ENCODE assay signal across 28 mouse cellular contexts in genomic region chr4:44830609-44831008, GRCm38 (mm10).
"Had no signal": no experiment of that assay in that cellular context is flagged by ENCODE, and none has a peak within 500 bp of the region (broad histone marks: within the 10 kb centered on the region; RNA-seq: fewer than 3 reads in every experiment).

No protein-coding gene starts in this region.

- ATAC-seq: forebrain, embryonic 13.5 days; forebrain, embryonic 15.5 days; forebrain, embryonic 16.5 days; forebrain, postnatal 0 days had no signal

- H3K36me3 ChIP-seq: embryonic facial prominence, embryonic 10.5 days; embryonic facial prominence, embryonic 12.5 days; embryonic facial prominence, embryonic 13.5 days; embryonic facial prominence, embryonic 15.5 days; forebrain, embryonic 10.5 days; forebrain, embryonic 12.5 days; forebrain, embryonic 15.5 days had no signal

- H3K27ac ChIP-seq: embryonic facial prominence, embryonic 10.5 days; embryonic facial prominence, embryonic 12.5 days; embryonic facial prominence, embryonic 13.5 days; embryonic facial prominence, embryonic 15.5 days; forebrain, embryonic 10.5 days; forebrain, embryonic 12.5 days; forebrain, embryonic 13.5 days; forebrain, embryonic 15.5 days; gastrocnemius, adult 2 months; heart, adult 2 months had no signal

- H3K9ac ChIP-seq: embryonic facial prominence, embryonic 12.5 days; embryonic facial prominence, embryonic 13.5 days; embryonic facial prominence, embryonic 15.5 days; forebrain, embryonic 12.5 days; forebrain, embryonic 13.5 days; forebrain, embryonic 15.5 days; forebrain, postnatal 0 days had no signal

- DNase-seq: cerebellum, adult 2 months; cerebellum, adult 8-10 months; cerebellum, adult 9-10 months; cerebellum, adult 9-11 months; cerebellum, postnatal 10 days; cerebellum, postnatal 14 days; cerebellum, postnatal 25 days; cerebellum, postnatal 36 days; embryo, embryonic 11 days; forebrain, postnatal 0 days; gastrocnemius, adult 2 months; gastrocnemius, postnatal 10 days; gastrocnemius, postnatal 14 days; gastrocnemius, postnatal 25 days; gastrocnemius, postnatal 36 days; heart, adult 11 months; heart, adult 18-20 months; heart, adult 2 months had no signal

- H3K4me3 ChIP-seq: embryonic facial prominence, embryonic 10.5 days; embryonic facial prominence, embryonic 12.5 days; embryonic facial prominence, embryonic 13.5 days; embryonic facial prominence, embryonic 15.5 days; erythroblast, embryonic 14.5 days; forebrain, embryonic 10.5 days; forebrain, embryonic 12.5 days; forebrain, embryonic 13.5 days; forebrain, embryonic 15.5 days; gastrocnemius, adult 2 months; heart, adult 2 months had no signal

- H3K4me2 ChIP-seq: embryonic facial prominence, embryonic 12.5 days; embryonic facial prominence, embryonic 13.5 days; embryonic facial prominence, embryonic 15.5 days; forebrain, embryonic 12.5 days; forebrain, embryonic 13.5 days; forebrain, embryonic 15.5 days had no signal

- H3K27me3 ChIP-seq: embryonic facial prominence, embryonic 12.5 days; embryonic facial prominence, embryonic 13.5 days; embryonic facial prominence, embryonic 15.5 days; forebrain, embryonic 12.5 days; forebrain, embryonic 13.5 days; forebrain, embryonic 15.5 days had no signal

- H3K9me3 ChIP-seq: embryonic facial prominence, embryonic 10.5 days; embryonic facial prominence, embryonic 12.5 days; embryonic facial prominence, embryonic 13.5 days; embryonic facial prominence, embryonic 15.5 days; forebrain, embryonic 10.5 days; forebrain, embryonic 12.5 days; forebrain, embryonic 13.5 days; forebrain, embryonic 15.5 days had no signal

- H3K4me1 ChIP-seq: embryonic facial prominence, embryonic 12.5 days; embryonic facial prominence, embryonic 15.5 days; forebrain, embryonic 10.5 days; forebrain, embryonic 12.5 days; forebrain, embryonic 13.5 days; forebrain, embryonic 15.5 days had no signal
